Mouse (Mus musculus) left cerebral cortex, adult 2 months (tissue): ENCODE measurements at regions not wholly inside any gene's neighbourhood (a gene's known extent, or its start where the extent isn't known, plus 50 kb on each side); places are given as distances from the start of the nearest gene placed in this dataset.

Experiments
- DNase-seq, 2 experiments: peaks; one replicate each; pipeline ENCODE4 v3.0.0; 2021 to 2022; ENCODE audit warnings: low spot score in 2 of 2, mixed read lengths in 1 of 2; ENCODE audit errors: extremely low spot score in 1 of 2
- H3K27ac ChIP-seq: fragments of 200-600 bp; 2 replicates; pipeline ENCODE4 v1.8.1; 2022
- H3K4me3 ChIP-seq: fragments of 200-600 bp; 2 replicates; pipeline ENCODE4 v1.8.1; 2022
- CTCF ChIP-seq: fragments of 200-600 bp; IDR thresholded peaks from 2 replicates; pipeline ENCODE4 v1.8.1; 2022; ENCODE audit warnings: antibody characterized with exemption, mild to moderate bottlenecking, moderate library complexity
- intact Hi-C: fragments of 180-260 bp; cut with DNase I; formaldehyde crosslinking; loops from one replicate; pipeline ENCODE4 v1.15.1; 2025

DNA sequence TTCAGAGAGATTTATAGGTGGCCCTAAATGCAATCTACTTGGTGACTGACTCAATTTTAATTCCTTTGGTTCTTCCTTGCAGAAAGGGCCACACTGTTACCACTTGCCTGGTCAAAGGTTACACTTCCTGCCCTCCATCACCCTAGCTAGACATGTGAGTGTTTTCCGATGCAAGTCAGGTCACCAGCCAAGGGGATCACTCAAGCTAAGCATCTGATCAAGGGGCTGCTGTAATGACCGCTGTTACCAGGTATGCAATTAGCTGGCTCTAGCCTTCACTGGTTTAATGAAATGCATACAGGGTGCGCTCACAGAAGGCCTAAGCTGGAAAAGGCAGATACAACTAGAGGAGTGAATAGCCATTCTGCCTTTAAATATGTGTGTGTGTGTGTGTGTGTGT is 105.1 kb downstream of the Mtx2 start:
- DNase-seq = no peak
- no peak overlapping the region for H3K27ac ChIP-seq
- TF ChIP-seq CTCF = no peak
- intact Hi-C loops = no loop called here
- H3K4me3 ChIP-seq = no peak overlapping the region

DNA sequence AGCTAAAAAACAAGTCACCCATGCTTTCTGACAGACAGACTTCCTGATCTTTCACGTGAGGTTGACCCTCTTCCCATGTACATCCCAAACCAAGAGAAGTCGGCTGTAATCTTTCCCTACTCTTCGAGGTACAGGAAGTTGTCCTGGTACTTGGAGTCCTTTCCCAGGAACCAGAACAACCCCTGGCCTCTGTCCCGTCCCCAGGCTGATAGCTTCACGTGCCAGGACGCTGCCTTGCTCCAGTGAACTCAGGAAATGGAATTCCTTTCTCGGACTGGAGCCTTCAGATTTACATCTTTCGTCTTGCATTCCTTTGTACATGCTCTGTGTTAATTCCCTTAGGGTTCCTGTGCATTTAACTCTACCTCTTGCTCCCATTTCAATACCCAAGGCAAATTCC is 107.6 kb downstream of the Mtx2 start:
- no peak for TF ChIP-seq CTCF
- DNase-seq = no peak

DNA sequence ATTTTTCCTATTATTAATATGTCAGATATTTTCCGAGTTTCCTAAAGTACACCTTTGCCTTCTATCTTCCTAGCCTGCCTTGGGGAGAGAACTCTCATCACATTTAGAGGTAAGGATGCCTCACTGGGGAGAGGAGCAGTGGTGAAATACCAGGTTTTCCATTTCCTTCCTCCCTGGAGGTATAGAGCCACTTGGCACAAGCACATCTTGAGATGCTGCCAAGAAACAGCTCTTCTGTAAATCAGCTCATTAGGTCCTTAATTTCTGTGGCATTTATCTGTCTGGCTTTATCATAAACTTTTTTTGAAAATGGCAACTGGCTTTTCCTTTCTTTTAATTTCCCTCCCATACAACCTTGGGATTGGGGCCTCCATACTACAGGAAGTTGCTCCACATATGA is 108.2 kb downstream of the Mtx2 start:
- no peak for TF ChIP-seq CTCF
- intact Hi-C loops = no loop called here
- H3K4me3 ChIP-seq = no peak overlapping the region
- DNase-seq = no peak
- no peak overlapping the region for H3K27ac ChIP-seq

More for the DNA sequence above, 107.6 kb downstream of the Mtx2 start:
- Histone ChIP-seq H3K27ac (no peak overlapping the region), H3K4me3 (no peak overlapping the region)
- intact Hi-C loops = no loop called here

DNA sequence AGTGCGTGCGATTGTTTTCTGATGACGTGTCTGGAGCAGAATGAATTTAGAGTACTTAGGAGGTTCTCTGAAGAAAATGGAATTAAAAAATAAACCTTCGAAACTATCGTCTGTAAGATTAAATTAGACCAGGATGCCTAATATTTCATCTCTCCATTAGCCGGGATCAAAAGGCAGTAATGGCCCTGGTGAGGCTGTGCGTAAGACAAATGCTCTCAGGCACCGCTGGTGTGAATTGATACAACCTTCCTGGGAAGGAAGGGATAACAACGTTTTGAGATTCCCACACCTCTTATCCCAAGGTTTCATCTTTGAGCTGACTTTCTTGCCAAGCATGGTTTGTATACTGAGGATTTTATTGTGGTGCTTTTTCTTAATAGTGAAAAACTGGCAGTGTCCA is 113.1 kb downstream of the Mtx2 start:
- Histone ChIP-seq H3K4me3 (no peak overlapping the region), H3K27ac (no peak overlapping the region)
- no peak for TF ChIP-seq CTCF
- no peak for DNase-seq
- intact Hi-C loops = no loop called here

- no peak for TF ChIP-seq CTCF
- intact Hi-C loops = no loop called here
- H3K27ac ChIP-seq = no peak overlapping the region
- H3K4me3 ChIP-seq = no peak overlapping the region
- DNase-seq = no peak
Measured at GRCm38 (mm10) chr2:74941966-74942365, 116.4 kb downstream of the Mtx2 start.

GRCm38 (mm10) chr2:74942611-74943198 is 117.1 kb downstream of the Mtx2 start:
- Histone ChIP-seq H3K27ac (no peak overlapping the region), H3K4me3 (no peak overlapping the region)
- TF ChIP-seq CTCF = no peak
- intact Hi-C loops = no loop called here
- DNase-seq = no peak

DNA sequence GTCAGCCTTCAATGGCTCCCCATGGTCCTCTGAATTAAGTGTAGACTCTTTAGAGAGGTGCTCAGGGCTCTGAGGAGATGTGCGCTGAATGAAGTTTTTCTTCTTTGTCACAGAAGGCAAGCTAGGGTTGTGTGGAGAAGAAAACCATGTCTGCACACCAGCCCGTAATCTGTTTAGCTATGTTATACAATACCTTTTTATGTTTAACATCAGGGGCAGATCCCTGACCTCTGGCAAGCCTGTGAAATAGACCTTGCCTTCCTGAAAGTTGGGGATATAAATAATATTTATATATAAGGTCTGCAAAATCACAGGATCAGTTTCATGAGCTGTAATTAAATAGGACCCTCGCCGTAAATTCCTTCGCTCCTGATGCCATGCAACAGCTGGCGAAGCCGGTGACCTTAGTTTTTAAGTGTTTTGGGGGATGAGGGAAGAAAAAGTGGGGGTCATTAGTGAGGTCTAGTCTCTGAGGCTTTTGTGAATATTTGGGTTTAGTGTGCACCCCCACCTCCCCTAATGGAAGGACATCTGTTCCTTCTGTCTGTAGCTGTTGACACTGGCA is 119.7 kb downstream of the Mtx2 start:
- no peak for DNase-seq
- intact Hi-C loops = no loop called here
- Histone ChIP-seq H3K4me3 (no peak overlapping the region), H3K27ac (no peak overlapping the region)
- TF ChIP-seq CTCF = no peak

- TF ChIP-seq CTCF = no peak
- no peak overlapping the region for H3K27ac ChIP-seq
- intact Hi-C loops = no loop called here
- DNase-seq = no peak
- no peak overlapping the region for H3K4me3 ChIP-seq
Measured at GRCm38 (mm10) chr2:74951401-74952260, 126.0 kb downstream of the Mtx2 start.

- intact Hi-C loops = no loop called here
- H3K27ac ChIP-seq = no peak overlapping the region
- DNase-seq = no peak
- TF ChIP-seq CTCF = no peak
- H3K4me3 ChIP-seq = no peak overlapping the region
Measured at GRCm38 (mm10) chr2:74954101-74954500, 128.5 kb downstream of the Mtx2 start.

GRCm38 (mm10) chr2:74955281-74956128 is 129.9 kb downstream of the Mtx2 start:
- H3K27ac ChIP-seq = no peak overlapping the region
- intact Hi-C loops = no loop called here
- TF ChIP-seq CTCF = no peak
- H3K4me3 ChIP-seq = no peak overlapping the region
- DNase-seq = no peak

GRCm38 (mm10) chr2:74956129-74956450 is 130.5 kb downstream of the Mtx2 start:
- TF ChIP-seq CTCF = no peak
- no peak for DNase-seq
- Histone ChIP-seq H3K27ac (no peak overlapping the region), H3K4me3 (no peak overlapping the region)
- intact Hi-C loops = no loop called here

GRCm38 (mm10) chr2:74956556-74956955 is 131.0 kb downstream of the Mtx2 start:
- TF ChIP-seq CTCF = no peak
- H3K4me3 ChIP-seq = no peak overlapping the region

More at GRCm38 (mm10) chr2:74956556-74956955, 131.0 kb downstream of the Mtx2 start:
- H3K27ac ChIP-seq = no peak overlapping the region
- intact Hi-C loops = no loop called here
- no peak for DNase-seq
